ENCODE assay signal across 8 mouse cellular contexts in genomic region chr4:122961589-122961988, GRCm38 (mm10). TPM values are rescaled to one million over a fixed set of nuclear protein-coding genes. Genes with fewer than 3 reads are reported as not detected.
DNase-seq lines count a peak whose midpoint lies in the region; ATAC-seq and TF ChIP-seq lines count a peak whose summit lies in the region.

No protein-coding gene starts in this region.

- peak overlapping the region; percentile 99 for H3K4me2 ChIP-seq in forebrain, embryonic 14.5 days (ENCODE audit: low read length)
- H3K4me2 ChIP-seq in liver, embryonic 12.5 days, result peak overlapping the region; percentile 69

- H3K9me3 ChIP-seq in heart, embryonic 10.5 days, result no peaks in the 10 kb centered on the region
- no peaks in the 10 kb centered on the region for H3K9me3 ChIP-seq in forebrain, embryonic 14.5 days (replicated peaks; ENCODE audit: control insufficient read depth, low read length)
- no peaks in the 10 kb centered on the region for H3K9me3 ChIP-seq in liver, embryonic 12.5 days (replicated peaks)

- no peak for ATAC-seq in forebrain, embryonic 14.5 days
- ATAC-seq in liver, embryonic 12.5 days, result no peak

- H3K27me3 ChIP-seq in heart, embryonic 10.5 days (ENCODE audit: insufficient read depth, poor library complexity, severe bottlenecking), result peaks cover 79% of the 10 kb centered on the region
- H3K27me3 ChIP-seq in C2C12 (ENCODE audit: control insufficient read depth, insufficient read depth, insufficient read length), result no peaks in the 10 kb centered on the region
- H3K27me3 ChIP-seq in forebrain, embryonic 14.5 days (replicated peaks; ENCODE audit: control insufficient read depth, insufficient read depth, low read length), result 0 out of 2 replicates have a peak, but pooled peaks cover 3% of the 10 kb centered on the region
- peaks cover 87% of the 10 kb centered on the region for H3K27me3 ChIP-seq in liver, embryonic 12.5 days (replicated peaks)

- peak overlapping the region; percentile 6 for H3ac ChIP-seq in C2C12 (ENCODE audit: control insufficient read depth, insufficient read length, low read depth)

- no peaks in the 10 kb centered on the region for H3K79me3 ChIP-seq in C2C12 (ENCODE audit: low read depth)

- WGBS in heart, embryonic 10.5 days, result 24% methylated on average over 6 of the region's 6 CpGs
- 17% methylated on average over 6 of the region's 6 CpGs for WGBS in forebrain, embryonic 14.5 days
- WGBS in liver, embryonic 12.5 days (ENCODE audit: insufficient replicate concordance), result 30% methylated on average over 6 of the region's 6 CpGs

- H3K4me3 ChIP-seq in heart, embryonic 10.5 days, result peak overlapping the region; percentile 68; the same call in 1 of the 2 replicates
- no peak overlapping the region for H3K4me3 ChIP-seq in C2C12 (ENCODE audit: insufficient read depth, poor library complexity, severe bottlenecking)
- H3K4me3 ChIP-seq in forebrain, embryonic 14.5 days (ENCODE audit: low read depth, low read length), result peak overlapping the region; percentile 62
- H3K4me3 ChIP-seq in liver, embryonic 12.5 days, result peak overlapping the region; percentile 46; the same call in 1 of the 2 replicates

- DNase-seq in heart, embryonic 10.5 days (ENCODE audit: low spot score), result no peak
- DNase-seq in heart, postnatal 4 days, result no peak
- peak; percentile 3 for DNase-seq in forebrain, embryonic 14.5 days (ENCODE audit: low spot score)
- no peak for DNase-seq in frontal cortex, adult 2 months (ENCODE audit: extremely low spot score in 1 of 2, low spot score in 1 of 2)
- no peak for DNase-seq in adrenal gland, adult 2 months
- no peak for DNase-seq in thymus, postnatal 36 days

- H3K36me3 ChIP-seq in heart, embryonic 10.5 days, result no peaks in the 10 kb centered on the region
- H3K36me3 ChIP-seq in C2C12 (ENCODE audit: control insufficient read depth, insufficient read depth), result no peaks in the 10 kb centered on the region
- peaks cover 8% of the 10 kb centered on the region; the same call in 1 of the 2 replicates for H3K36me3 ChIP-seq in forebrain, embryonic 14.5 days (ENCODE audit: control insufficient read depth, insufficient read depth, low read length)
- no peaks in the 10 kb centered on the region for H3K36me3 ChIP-seq in liver, embryonic 12.5 days

- H3K79me2 ChIP-seq in C2C12 (ENCODE audit: control insufficient read depth, insufficient read depth), result peaks cover 12% of the 10 kb centered on the region

- TF ChIP-seq CTCF in C2C12 (IDR thresholded peaks at IDR 0.05; ENCODE audit: control insufficient read depth, insufficient read depth, insufficient read length), result no peak

- peak overlapping the region; percentile 74 for H3K9ac ChIP-seq in forebrain, embryonic 14.5 days (ENCODE audit: low read length)
- no peak overlapping the region for H3K9ac ChIP-seq in liver, embryonic 12.5 days

- peaks cover 27% of the 10 kb centered on the region for H3K4me1 ChIP-seq in heart, embryonic 10.5 days
- H3K4me1 ChIP-seq in forebrain, embryonic 14.5 days (ENCODE audit: control insufficient read depth, insufficient read depth, low read length), result peaks cover 30% of the 10 kb centered on the region
- peaks cover 20% of the 10 kb centered on the region for H3K4me1 ChIP-seq in liver, embryonic 12.5 days

- H3K27ac ChIP-seq in heart, embryonic 10.5 days, result no peak overlapping the region
- no peak overlapping the region for H3K27ac ChIP-seq in forebrain, embryonic 14.5 days (ENCODE audit: low read depth, low read length)
- H3K27ac ChIP-seq in liver, embryonic 12.5 days, result no peak overlapping the region

TF ChIP-seq in C2C12, 6 proteins besides CTCF, POLR2A, EP300 and RAD21:
- TF ChIP-seq CEBPB (IDR thresholded peaks at IDR 0.05; ENCODE audit: low read depth) (peak; percentile 67), MYOG (IDR thresholded peaks at IDR 0.05; ENCODE audit: control insufficient read depth, extremely low read depth, insufficient read length) (no peak), USF1 (IDR thresholded peaks at IDR 0.05; ENCODE audit: low read depth) (no peak), MYOD1 (IDR thresholded peaks at IDR 0.05; ENCODE audit: control insufficient read depth, insufficient read length, low read depth) (peak; percentile 68), MAX (IDR thresholded peaks at IDR 0.05) (no peak), FOSL1 (IDR thresholded peaks at IDR 0.05; ENCODE audit: insufficient read depth, low read length, poor library complexity, severe bottlenecking) (no peak)

RNA-seq across cellular contexts. Expression of gene Mfsd2a, which starts 0.6 kb away (rescaled TPM):
- polyA plus RNA-seq in heart, embryonic 10.5 days (2016; fragmentation: Nextera tagmentation; extraction: Ambion mirVana), result 1.6 and 2.0 TPM in 2 replicates
- under 1 TPM; 0.14 to 0.20 TPM for total RNA-seq in heart, postnatal 4 days (2021)
- polyA plus RNA-seq in C2C12 (2012; fragmentation: generic; extraction: Trizol), result 8.9 TPM
- polyA plus RNA-seq in forebrain, embryonic 14.5 days (2014; fragmentation: Nextera tagmentation; extraction: Ambion mirVana), result 31.3 and 36.8 TPM in 2 replicates
- polyA plus RNA-seq in liver, embryonic 12.5 days (2016; fragmentation: Nextera tagmentation; extraction: Ambion mirVana), result 0.14 and 0.28 TPM in 2 replicates
- polyA plus RNA-seq in frontal cortex, adult 2 months (2012; rRNA removed), result 40.7 and 40.8 TPM in 2 replicates
- total RNA-seq in adrenal gland, adult 2 months (2021), result 10 to 100 TPM in 1 of 2 experiments, 1 to 10 TPM in 1; 3.7 to 28.5 TPM
- polyA plus RNA-seq in adrenal gland, adult 2 months (2012; rRNA removed), result 0.46 and 0.62 TPM in 2 replicates

RNA-seq across cellular contexts. Expression of gene Mycl, which starts 33.9 kb away (rescaled TPM):
- 2.5 and 8.6 TPM in 2 replicates for polyA plus RNA-seq in heart, embryonic 10.5 days (2016; fragmentation: Nextera tagmentation; extraction: Ambion mirVana)
- total RNA-seq in heart, postnatal 4 days (2021), result under 1 TPM; 0.14 to 0.29 TPM
- 11.5 TPM for polyA plus RNA-seq in C2C12 (2012; fragmentation: generic; extraction: Trizol)
- 70.5 and 77.4 TPM in 2 replicates for polyA plus RNA-seq in forebrain, embryonic 14.5 days (2014; fragmentation: Nextera tagmentation; extraction: Ambion mirVana)
- polyA plus RNA-seq in liver, embryonic 12.5 days (2016; fragmentation: Nextera tagmentation; extraction: Ambion mirVana), result 1.2 and 1.6 TPM in 2 replicates
- polyA plus RNA-seq in frontal cortex, adult 2 months (2012; rRNA removed), result 10.0 and 12.0 TPM in 2 replicates
- total RNA-seq in adrenal gland, adult 2 months (2021), result 1 to 10 TPM; 1.6 to 2.6 TPM
- 0.54 and 1.2 TPM in 2 replicates for polyA plus RNA-seq in adrenal gland, adult 2 months (2012; rRNA removed)

RNA-seq across cellular contexts. Expression of gene Trit1, which starts 54.8 kb away (rescaled TPM):
- 15.0 and 18.3 TPM in 2 replicates for polyA plus RNA-seq in heart, embryonic 10.5 days (2016; fragmentation: Nextera tagmentation; extraction: Ambion mirVana)
- 1 to 10 TPM; 8.9 to 9.5 TPM for total RNA-seq in heart, postnatal 4 days (2021)
- 6.3 TPM for polyA plus RNA-seq in C2C12 (2012; fragmentation: generic; extraction: Trizol)
- 29.4 and 32.7 TPM in 2 replicates for polyA plus RNA-seq in forebrain, embryonic 14.5 days (2014; fragmentation: Nextera tagmentation; extraction: Ambion mirVana)
- polyA plus RNA-seq in liver, embryonic 12.5 days (2016; fragmentation: Nextera tagmentation; extraction: Ambion mirVana), result 8.9 and 10.9 TPM in 2 replicates
- polyA plus RNA-seq in frontal cortex, adult 2 months (2012; rRNA removed), result 17.7 and 18.2 TPM in 2 replicates
- 10 to 100 TPM; 17.0 to 21.8 TPM for total RNA-seq in adrenal gland, adult 2 months (2021)
- polyA plus RNA-seq in adrenal gland, adult 2 months (2012; rRNA removed), result 3.4 and 4.3 TPM in 2 replicates
